Mouse (Mus musculus): ENCODE measurements around the gene Zfp160. TPM values are rescaled to one million over a fixed set of nuclear protein-coding genes. Genes with fewer than 3 reads are reported as not detected.

The Zfp160 gene
- polyA plus RNA-seq (2012; rRNA removed) = 1.9 and 2.4 TPM in 2 replicates

- H3K27ac ChIP-seq (ENCODE audit: insufficient read depth, low read depth, low read length) = peak within 1 kb of the TSS; percentile 69
- peaks cover 4% of the 10 kb centered on the region; the same call in 1 of the 2 replicates for H3K36me3 ChIP-seq (ENCODE audit: control insufficient read depth, insufficient read depth, low read length)
- H3K27me3 ChIP-seq (replicated peaks; ENCODE audit: control insufficient read depth, insufficient read depth, low read length) = no peaks in the 10 kb centered on the region
- H3K4me3 ChIP-seq (ENCODE audit: insufficient read depth, low read depth, low read length) = peak within 1 kb of the TSS; percentile 80
- 3% methylated on average over 36 of the region's 36 CpGs for WGBS
- TF ChIP-seq POLR2A (IDR thresholded peaks at IDR 0.05; ENCODE audit: low read depth, low read length) (peak; percentile 42), CTCF (conservative IDR thresholded peaks at IDR 0.05; ENCODE audit: insufficient read depth, insufficient read length, low read depth, low read length) (no peak)
- peaks cover 5% of the 10 kb centered on the region; the same call in 1 of the 2 replicates for H3K4me1 ChIP-seq (ENCODE audit: control insufficient read depth, insufficient read depth, low read length)
- peak; percentile 96 for DNase-seq
Observed at GRCm38 (mm10) chr17:21008382-21009331, at the start of gene Zfp160. TSS of gene Zfp160 (plus strand) at chr17:21008903.

GRCm38 (mm10) chr17:20960386-20960785, 48.3 kb upstream of the Zfp160 start:
- no peak for DNase-seq
- H3K27ac ChIP-seq (ENCODE audit: insufficient read depth, low read depth, low read length) = no peak overlapping the region
- no peaks in the 10 kb centered on the region for H3K4me1 ChIP-seq (ENCODE audit: control insufficient read depth, insufficient read depth, low read length)
- H3K4me3 ChIP-seq (ENCODE audit: insufficient read depth, low read depth, low read length) = no peak overlapping the region
- TF ChIP-seq CTCF (conservative IDR thresholded peaks at IDR 0.05; ENCODE audit: insufficient read depth, insufficient read length, low read depth, low read length) (no peak), POLR2A (IDR thresholded peaks at IDR 0.05; ENCODE audit: low read depth, low read length) (no peak)
- 93% methylated on average over 5 of the region's 5 CpGs for WGBS
- peaks cover 38% of the 10 kb centered on the region for H3K36me3 ChIP-seq (ENCODE audit: control insufficient read depth, insufficient read depth, low read length)
- no peaks in the 10 kb centered on the region for H3K27me3 ChIP-seq (replicated peaks; ENCODE audit: control insufficient read depth, insufficient read depth, low read length)

- TF ChIP-seq POLR2A (IDR thresholded peaks at IDR 0.05; ENCODE audit: low read depth, low read length) (no peak), CTCF (conservative IDR thresholded peaks at IDR 0.05; ENCODE audit: insufficient read depth, insufficient read length, low read depth, low read length) (no peak)
- no peak for DNase-seq
- WGBS = 51% methylated on average over 4 of the region's 4 CpGs
- Histone ChIP-seq H3K27me3 (replicated peaks; ENCODE audit: control insufficient read depth, insufficient read depth, low read length) (no peaks in the 10 kb centered on the region), H3K4me3 (ENCODE audit: insufficient read depth, low read depth, low read length) (no peak overlapping the region), H3K36me3 (ENCODE audit: control insufficient read depth, insufficient read depth, low read length) (peaks cover 15% of the 10 kb centered on the region), H3K27ac (ENCODE audit: insufficient read depth, low read depth, low read length) (no peak overlapping the region), H3K4me1 (ENCODE audit: control insufficient read depth, insufficient read depth, low read length) (no peaks in the 10 kb centered on the region)
Observed at GRCm38 (mm10) chr17:20965421-20965820, 43.3 kb upstream of the Zfp160 start.

- DNase-seq = peak; percentile 23
- Histone ChIP-seq H3K27me3 (replicated peaks; ENCODE audit: control insufficient read depth, insufficient read depth, low read length) (no peaks in the 10 kb centered on the region), H3K27ac (ENCODE audit: insufficient read depth, low read depth, low read length) (no peak overlapping the region), H3K36me3 (ENCODE audit: control insufficient read depth, insufficient read depth, low read length) (peaks cover 10% of the 10 kb centered on the region), H3K4me1 (ENCODE audit: control insufficient read depth, insufficient read depth, low read length) (no peaks in the 10 kb centered on the region), H3K4me3 (ENCODE audit: insufficient read depth, low read depth, low read length) (no peak overlapping the region)
- TF ChIP-seq POLR2A (IDR thresholded peaks at IDR 0.05; ENCODE audit: low read depth, low read length) (no peak), CTCF (conservative IDR thresholded peaks at IDR 0.05; ENCODE audit: insufficient read depth, insufficient read length, low read depth, low read length) (no peak)
Observed at GRCm38 (mm10) chr17:20966681-20967080, 42.0 kb upstream of the Zfp160 start.

- TF ChIP-seq POLR2A (IDR thresholded peaks at IDR 0.05; ENCODE audit: low read depth, low read length) (no peak), CTCF (conservative IDR thresholded peaks at IDR 0.05; ENCODE audit: insufficient read depth, insufficient read length, low read depth, low read length) (no peak)
- Histone ChIP-seq H3K27ac (ENCODE audit: insufficient read depth, low read depth, low read length) (no peak overlapping the region), H3K4me1 (ENCODE audit: control insufficient read depth, insufficient read depth, low read length) (no peaks in the 10 kb centered on the region), H3K27me3 (replicated peaks; ENCODE audit: control insufficient read depth, insufficient read depth, low read length) (no peaks in the 10 kb centered on the region), H3K4me3 (ENCODE audit: insufficient read depth, low read depth, low read length) (no peak overlapping the region), H3K36me3 (ENCODE audit: control insufficient read depth, insufficient read depth, low read length) (no peaks in the 10 kb centered on the region)
- DNase-seq = no peak
- WGBS = 65% methylated on average over 2 of the region's 2 CpGs
Observed at GRCm38 (mm10) chr17:20993716-20994115, 15.0 kb upstream of the Zfp160 start.

GRCm38 (mm10) chr17:20996364-20996763, 12.3 kb upstream of the Zfp160 start, which contains the start of gene Vmn1r233:
TSS of gene Vmn1r233 (minus strand) at chr17:20996464.
- TF ChIP-seq CTCF (conservative IDR thresholded peaks at IDR 0.05; ENCODE audit: insufficient read depth, insufficient read length, low read depth, low read length) (no peak), POLR2A (IDR thresholded peaks at IDR 0.05; ENCODE audit: low read depth, low read length) (no peak)
- Histone ChIP-seq H3K36me3 (ENCODE audit: control insufficient read depth, insufficient read depth, low read length) (no peaks in the 10 kb centered on the region), H3K27ac (ENCODE audit: insufficient read depth, low read depth, low read length) (no peak within 1 kb of the TSS), H3K4me3 (ENCODE audit: insufficient read depth, low read depth, low read length) (no peak within 1 kb of the TSS), H3K27me3 (replicated peaks; ENCODE audit: control insufficient read depth, insufficient read depth, low read length) (no peaks in the 10 kb centered on the region), H3K4me1 (ENCODE audit: control insufficient read depth, insufficient read depth, low read length) (no peaks in the 10 kb centered on the region)
- no peak for DNase-seq

- peaks cover 5% of the 10 kb centered on the region; the same call in 1 of the 2 replicates for H3K4me1 ChIP-seq (ENCODE audit: control insufficient read depth, insufficient read depth, low read length)
- H3K27me3 ChIP-seq (replicated peaks; ENCODE audit: control insufficient read depth, insufficient read depth, low read length) = no peaks in the 10 kb centered on the region
- peaks cover 4% of the 10 kb centered on the region; the same call in 1 of the 2 replicates for H3K36me3 ChIP-seq (ENCODE audit: control insufficient read depth, insufficient read depth, low read length)
- DNase-seq = no peak
- no peak for TF ChIP-seq POLR2A (IDR thresholded peaks at IDR 0.05; ENCODE audit: low read depth, low read length)
- TF ChIP-seq CTCF (conservative IDR thresholded peaks at IDR 0.05; ENCODE audit: insufficient read depth, insufficient read length, low read depth, low read length) = no peak
- 0 out of 2 replicates have a peak overlapping the region, but pooled peaks have one; percentile 69 for H3K27ac ChIP-seq (ENCODE audit: insufficient read depth, low read depth, low read length)
- WGBS = 3% methylated on average over 1 of the region's 1 CpGs
- peak overlapping the region; percentile 80 for H3K4me3 ChIP-seq (ENCODE audit: insufficient read depth, low read depth, low read length)
Observed at GRCm38 (mm10) chr17:21009726-21010125, 1.0 kb downstream of the Zfp160 start.
